Mouse (Mus musculus) gastrocnemius, adult 18-20 months (tissue): ENCODE data around the gene Timm8b. TPM values are rescaled to one million over a fixed set of nuclear protein-coding genes. Genes with fewer than 3 reads are reported as not detected.
A peak's percentile ranks its signal among the peaks of the same experiment; 100 is the strongest.
"Not testable (repeated sequence)": the region's sequence is repeated elsewhere in the genome, so short reads cannot be mapped to it uniquely, and the experiment has no call there.

ENCODE experiments used
- DNase-seq: peaks from one replicate; pipeline ENCODE4 v3.0.0; 2021; ENCODE audit warnings: low spot score
- total RNA-seq, 2 experiments: library from RNA; stranded (reverse); gene quantifications; 2 replicates each; pipeline ENCODE4 v1.2.3; 2021

Gene Timm8b
- total RNA-seq, 2 experiments from 2014 or later, result 223 to 226 TPM

DNA sequence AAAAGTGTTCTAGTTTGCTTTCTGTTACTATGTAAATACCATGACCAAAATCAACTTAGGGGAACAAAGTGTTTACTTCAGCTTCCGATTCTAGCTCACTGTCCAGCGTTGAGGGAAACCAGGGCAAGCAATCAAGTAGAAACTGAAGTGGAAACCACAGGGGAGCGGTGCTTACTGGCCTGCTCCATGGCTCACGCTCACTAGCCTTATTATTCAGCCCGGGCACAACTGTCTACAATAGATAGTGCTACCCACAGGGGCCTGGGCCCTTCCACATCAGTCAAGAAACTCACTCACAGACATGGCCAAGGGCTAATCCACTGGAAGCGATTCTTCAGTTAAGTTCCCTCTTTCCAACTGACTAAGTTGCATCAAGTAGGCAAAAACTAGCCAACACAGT is 2.2 kb upstream of the Timm8b start:
- DNase-seq, result no peak

DNA sequence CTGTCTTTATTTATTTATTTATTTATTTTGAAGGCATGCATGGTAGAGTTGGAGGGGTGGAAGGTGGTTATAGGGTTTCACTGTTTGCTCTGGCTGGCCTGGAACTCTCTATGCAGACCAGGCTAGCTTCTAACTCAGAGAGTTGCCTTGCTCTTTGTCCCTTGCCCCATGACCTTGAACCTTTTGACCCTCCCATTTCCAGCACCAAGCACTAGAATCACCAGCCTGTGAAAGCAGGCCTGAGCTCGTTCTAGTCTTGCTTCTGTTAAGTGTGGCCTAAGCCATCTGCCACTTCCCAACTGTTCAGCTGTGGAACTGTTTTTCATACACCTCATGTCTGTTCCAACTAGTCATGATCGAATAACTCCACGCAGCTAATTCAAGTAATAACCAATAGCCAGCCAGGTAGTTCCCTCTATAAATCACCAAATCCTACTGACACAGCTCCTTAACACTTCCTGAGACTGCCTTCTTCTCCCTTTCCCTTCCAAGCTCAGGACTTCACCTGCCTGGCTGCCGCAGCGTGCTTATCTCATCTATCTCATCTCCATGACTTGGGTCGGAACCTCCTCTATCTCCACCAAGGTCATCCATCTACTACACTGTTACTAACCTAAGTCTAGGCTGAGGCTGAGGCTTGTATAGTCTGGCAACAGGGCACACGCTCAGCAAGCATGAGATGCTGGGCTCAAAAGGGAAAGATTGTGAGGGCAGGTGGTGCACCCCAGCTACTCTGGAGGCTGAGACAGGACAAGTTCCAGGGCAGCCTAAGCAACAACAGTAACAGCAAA is 1.5 kb upstream of the Timm8b start:
- DNase-seq, result no peak

DNA sequence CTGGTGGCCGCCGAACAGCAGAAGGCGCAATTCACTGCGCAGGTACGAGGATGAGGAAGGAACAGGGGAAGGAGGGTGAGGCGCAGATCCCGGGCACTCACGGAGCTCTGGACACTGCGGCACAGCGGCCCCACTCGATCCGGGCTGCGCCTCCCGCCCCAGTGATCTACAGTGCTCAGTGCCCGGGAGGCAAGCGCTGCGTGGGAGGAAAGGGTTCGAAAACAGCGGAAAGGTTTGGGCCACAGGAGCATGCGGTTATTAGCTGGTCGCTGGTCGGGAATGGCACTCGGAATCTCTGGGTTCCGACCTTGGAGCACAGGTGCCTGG is 251 bp downstream of the Timm8b start:
- DNase-seq, result no peak

DNA sequence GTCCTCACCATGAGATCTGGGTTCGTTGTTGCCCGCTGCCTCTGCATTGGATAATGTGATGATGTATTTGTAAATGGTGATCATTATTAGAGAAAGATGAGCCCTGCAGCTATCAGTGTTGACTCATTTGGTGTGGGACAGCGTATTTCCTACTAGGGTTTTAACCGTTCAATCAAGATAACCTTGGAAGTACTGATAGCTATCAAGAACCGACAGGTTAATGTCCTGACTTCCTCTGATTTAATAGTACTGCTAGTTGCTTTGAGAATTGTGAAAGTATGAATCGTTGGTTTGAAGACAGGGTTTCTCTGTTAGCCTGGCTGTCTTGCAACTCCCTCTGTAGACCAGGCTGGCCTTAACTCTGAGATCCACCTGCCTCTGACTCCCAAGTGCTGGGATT is 628 bp downstream of the Timm8b start:
- DNase-seq, result no peak

DNA sequence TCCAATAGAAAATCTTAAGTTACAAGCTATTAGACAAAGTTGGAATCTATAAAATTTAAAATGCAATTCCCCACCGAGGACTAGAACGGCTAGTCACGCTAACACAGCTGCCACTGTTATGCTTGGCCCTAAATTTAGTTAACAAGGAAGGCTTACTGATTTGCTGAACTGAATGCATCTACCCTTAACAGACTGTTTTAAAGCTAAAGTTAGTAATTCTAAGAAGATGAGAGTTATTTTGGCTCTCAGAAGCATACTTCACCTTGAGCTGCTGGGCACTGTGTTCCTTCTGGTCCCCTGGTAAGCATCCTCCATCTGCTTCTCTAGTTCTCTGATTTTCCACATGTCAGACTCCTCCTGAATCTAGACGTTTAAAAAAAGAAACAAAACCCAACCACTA is 8.4 kb downstream of the Timm8b start:
- DNase-seq, result no peak

DNA sequence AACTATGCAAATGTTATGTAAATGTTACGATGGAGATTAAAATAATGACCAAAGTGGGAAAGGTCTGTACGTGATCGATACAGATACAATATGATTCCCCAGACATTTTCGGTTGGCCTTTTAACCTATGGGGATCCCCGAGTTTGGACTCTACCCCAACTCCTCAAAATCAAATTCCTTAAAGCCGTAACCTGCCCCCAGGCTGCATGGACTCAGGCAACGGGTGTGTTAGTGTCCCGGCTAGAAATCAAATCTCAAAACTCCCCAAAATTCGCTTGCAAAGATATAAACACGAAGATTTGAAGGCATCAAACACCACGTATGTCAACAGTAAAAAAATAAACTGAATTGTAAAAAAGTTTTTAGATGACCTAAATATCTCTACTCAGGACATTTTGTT is 12.5 kb downstream of the Timm8b start:
- no peak for DNase-seq

DNA sequence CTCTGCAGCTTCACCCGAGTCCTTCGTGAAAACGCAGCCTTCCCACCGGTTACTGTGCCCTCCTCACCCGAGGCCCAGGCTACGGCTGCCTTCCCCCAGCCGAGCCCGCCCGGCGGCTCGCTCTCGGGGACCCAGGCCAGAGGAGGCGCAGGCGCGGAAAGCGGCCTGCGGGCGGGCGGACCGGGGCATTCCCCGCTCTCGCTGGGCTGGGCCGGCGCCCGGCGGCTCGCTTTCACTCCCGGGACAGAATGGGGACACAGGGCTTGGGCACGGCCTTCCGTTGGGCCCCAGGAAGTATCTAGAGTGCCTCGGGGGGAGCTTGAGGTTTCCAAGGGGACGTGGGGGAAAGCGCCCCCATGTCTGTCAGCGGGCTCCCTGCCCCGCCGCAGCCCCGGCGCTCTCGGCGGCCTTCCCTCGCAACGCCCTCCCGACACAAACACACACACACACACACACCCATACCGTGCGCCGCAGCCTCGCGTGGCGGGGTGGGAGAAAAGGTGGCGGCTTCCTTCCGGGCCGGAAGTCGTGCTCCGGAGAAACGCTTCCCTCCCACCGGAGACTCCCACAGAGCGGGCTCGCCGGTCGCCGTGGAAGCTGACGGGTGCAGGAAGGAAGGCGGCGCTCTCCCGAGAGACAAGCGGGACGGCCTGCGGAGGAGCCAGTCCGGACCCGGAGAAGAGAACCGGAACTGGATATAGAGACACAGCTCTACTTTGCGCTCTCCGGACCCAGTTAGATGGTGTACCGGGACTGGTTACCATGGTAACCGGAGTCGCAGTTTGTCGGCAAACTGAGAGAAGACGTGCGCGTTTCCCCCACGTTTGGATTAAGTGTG is 13.3 kb downstream of the Timm8b start, which contains the start of the genes Pih1d2 and Nkapd1:
Pih1d2 (plus strand) TSS at position 556 of the 838 bp plus-strand sequence.
Nkapd1 (minus strand) TSS at position 699 of the 838 bp plus-strand sequence.
- DNase-seq, result peak; percentile 91

DNA sequence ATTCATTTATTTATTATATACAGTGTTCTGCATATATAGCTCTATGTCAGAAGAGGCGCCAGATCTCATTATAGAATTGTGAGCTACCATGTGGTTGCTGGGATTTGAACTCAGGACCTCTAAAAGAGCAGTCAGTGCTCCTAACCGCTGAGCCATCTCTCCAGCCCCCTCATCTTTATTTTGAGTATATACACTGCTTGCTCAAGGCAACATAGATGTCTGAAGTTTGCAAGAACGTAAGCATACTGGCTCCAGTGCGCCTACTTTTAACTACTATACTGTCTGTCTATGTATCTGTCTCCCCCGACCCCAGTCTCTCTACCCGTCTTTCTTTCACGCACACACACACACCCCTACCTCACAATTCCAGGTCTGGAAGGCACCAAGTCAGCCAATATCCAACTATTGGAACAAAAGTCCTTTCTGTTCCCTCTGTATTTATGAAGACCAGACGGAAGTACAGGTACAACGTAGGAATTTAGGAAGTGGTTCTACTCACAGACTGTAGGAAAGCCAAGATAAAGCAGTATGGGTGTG is 14.2 kb downstream of the Timm8b start:
- no peak for DNase-seq

DNA sequence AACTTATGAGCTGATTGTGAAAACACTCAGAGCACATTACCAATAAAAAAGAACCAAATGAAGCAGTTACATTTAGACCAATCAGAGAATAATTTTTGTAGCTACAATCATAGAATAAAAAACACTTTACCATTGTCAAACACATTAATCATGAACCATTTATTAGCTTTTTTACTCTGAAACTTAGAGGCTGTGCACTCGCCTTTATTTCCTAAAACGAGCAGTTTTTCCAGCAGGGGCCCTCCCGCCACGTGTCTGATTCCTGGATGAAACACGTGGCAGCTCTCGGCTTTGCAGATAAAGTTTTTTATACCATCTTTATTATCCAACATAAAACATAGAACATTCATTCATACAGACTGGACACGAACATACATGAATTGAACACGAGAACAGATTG is 27.2 kb downstream of the Timm8b start:
- DNase-seq, result not testable (repeated sequence)

DNA sequence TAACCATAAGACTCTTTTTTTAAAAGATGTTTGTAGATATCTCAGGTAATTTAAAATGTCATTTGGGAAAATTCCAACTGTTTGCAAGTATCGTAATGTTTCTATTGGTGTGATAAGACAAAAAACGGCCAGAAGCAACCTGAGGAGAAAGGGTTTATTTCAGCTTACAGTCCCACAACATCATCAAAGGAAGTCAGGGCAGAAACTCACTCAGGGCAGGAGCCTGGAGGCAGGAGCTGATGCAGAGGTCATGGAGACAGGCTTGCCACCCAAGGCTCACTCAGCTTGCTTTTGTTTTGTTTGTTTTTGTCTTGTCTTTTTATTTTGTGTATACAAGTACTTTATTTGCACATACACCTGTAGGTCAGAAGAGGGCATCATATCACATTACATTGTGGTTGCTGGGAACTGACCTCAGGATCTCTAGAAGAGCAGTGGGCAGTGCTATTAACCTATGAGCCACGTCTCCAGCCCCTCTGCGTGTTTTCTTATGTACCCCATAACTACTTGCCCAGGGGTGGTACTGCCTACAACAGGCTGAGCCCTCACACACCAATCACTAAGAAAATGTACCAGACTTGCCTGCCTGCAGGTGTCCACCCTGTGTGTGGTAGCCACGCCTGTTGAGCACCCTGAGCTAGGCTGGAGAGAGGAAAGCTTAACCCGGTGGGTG is 28.4 kb downstream of the Timm8b start:
- DNase-seq, result no peak

DNA sequence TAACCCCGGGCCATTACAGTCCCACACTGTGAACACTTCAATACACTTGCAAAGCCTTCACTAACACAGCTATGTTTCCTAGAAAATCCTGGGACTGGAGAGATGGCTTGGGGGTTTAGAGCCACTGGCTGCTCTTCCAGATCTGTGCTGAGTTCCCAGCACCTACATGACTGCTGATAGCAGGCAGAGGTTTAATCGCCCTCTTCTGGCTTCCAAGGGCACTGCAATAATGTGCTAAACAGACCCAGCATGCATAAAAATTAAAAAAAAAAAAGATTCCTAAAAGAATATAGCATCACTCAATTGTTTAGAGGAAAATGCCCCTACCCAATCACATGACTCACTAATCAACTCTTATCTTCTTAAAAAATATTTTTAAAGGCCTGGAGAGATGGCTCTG is 29.3 kb downstream of the Timm8b start:
- DNase-seq, result no peak

DNA sequence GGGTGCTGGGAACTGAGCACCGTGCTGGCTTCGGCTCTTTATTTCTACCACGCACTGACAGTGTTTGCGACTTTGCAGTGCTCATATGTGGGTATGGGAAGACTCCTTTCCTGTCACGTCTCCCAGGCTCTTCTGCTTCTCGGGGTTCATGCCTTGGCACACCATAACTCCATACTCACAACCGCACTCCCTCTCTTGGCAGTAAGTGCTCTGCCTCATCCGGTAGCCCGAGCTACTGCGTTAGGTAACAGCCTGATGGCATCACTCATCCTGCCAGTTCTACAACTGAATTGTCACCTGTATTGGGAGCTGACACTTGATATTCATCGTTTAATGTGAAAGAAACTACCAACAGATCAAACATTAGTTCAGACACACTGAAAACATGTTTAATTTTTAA is 30.6 kb downstream of the Timm8b start:
- DNase-seq, result no peak

DNA sequence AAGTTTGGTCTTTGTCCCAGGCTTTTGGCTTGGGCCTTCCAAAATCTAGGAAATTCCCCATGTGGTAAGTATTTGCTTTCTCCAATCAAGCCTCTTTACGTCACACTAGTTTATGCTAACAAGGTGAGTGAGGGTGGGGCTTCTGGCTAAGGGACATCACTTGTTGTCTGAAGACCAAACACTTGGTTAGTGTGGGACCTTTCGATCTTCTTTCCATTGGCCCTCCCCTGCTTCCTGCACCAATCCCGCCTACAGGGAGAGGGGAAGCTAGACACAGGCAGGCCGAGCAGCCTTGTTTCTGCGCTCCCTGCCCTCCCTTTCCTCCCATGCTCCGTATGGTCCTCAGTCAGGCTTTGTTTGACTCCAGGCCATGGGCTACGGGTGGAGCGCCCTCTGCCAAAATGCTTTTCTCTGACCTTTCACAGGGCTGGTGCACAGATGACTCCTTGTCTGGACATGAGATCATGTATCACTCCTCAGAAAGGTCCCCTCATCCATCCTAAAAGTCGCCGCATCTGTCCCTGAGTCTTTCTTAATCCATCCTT is 43.2 kb downstream of the Timm8b start:
- peak; percentile 24 for DNase-seq

DNA sequence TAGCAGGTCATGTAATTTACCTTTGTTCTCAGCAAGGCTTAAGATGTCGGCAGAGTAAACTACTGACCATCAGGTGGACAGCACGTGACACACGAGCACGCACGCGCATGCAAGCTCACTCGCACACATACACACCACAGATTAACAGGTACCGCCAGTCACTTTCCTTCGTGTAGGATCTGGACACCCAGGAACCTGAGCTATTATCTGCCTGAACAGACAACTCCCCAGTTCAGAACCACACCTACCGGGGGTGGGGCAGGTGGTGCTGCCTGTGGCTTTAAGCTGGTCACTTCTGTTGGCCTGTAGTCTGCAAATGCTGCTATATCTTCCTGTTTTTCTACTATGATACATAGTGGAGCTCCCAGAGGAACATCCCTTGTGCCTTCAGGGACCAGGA is 46.8 kb downstream of the Timm8b start:
- no peak for DNase-seq

Other genes starting within 250 kb of the Timm8b start
- not detected for gene Plet1, start 109.4 kb upstream of the Timm8b start, total RNA-seq
- 10 to 100 TPM; 11.0 to 12.2 TPM for gene Pts, start 75.2 kb upstream of the Timm8b start, total RNA-seq
- 1 to 10 TPM; 1.0 to 2.0 TPM for gene Il18, start 49.1 kb upstream of the Timm8b start, total RNA-seq
- under 1 TPM; 0.27 to 0.55 TPM for gene Bco2, start 48.7 kb upstream of the Timm8b start, total RNA-seq
- gene Tex12, start 42.6 kb upstream of the Timm8b start, total RNA-seq, result not detected
- gene Sdhd, start 98 bp upstream of the Timm8b start, total RNA-seq, result 100 to 1,000 TPM; 300 to 329 TPM
- gene Pih1d2, start 13.4 kb downstream of the Timm8b start, total RNA-seq, result under 1 TPM; 0.18 to 0.38 TPM
- 10 to 100 TPM; 11.1 to 11.6 TPM for gene Nkapd1, start 13.6 kb downstream of the Timm8b start, total RNA-seq
- 100 to 1,000 TPM; 175 to 192 TPM for gene Dlat, start 55.9 kb downstream of the Timm8b start, total RNA-seq
- gene Dixdc1, start 135.6 kb downstream of the Timm8b start, total RNA-seq, result 1 to 10 TPM; 2.1 to 4.7 TPM
- 1 to 10 TPM; 4.5 to 5.6 TPM for gene 2310030G06Rik, start 142.6 kb downstream of the Timm8b start, total RNA-seq
- 1,000 to 10,000 TPM; 1,743 to 2,314 TPM for gene Cryab, start 147.4 kb downstream of the Timm8b start, total RNA-seq
- 100 to 1,000 TPM; 120 to 134 TPM for gene Hspb2, start 148.4 kb downstream of the Timm8b start, total RNA-seq
- gene Fdxacb1, start 164.3 kb downstream of the Timm8b start, total RNA-seq, result 1 to 10 TPM; 4.2 to 4.4 TPM
- 10 to 100 TPM; 10.3 to 10.8 TPM for gene Alg9, start 171.1 kb downstream of the Timm8b start, total RNA-seq
- 10 to 100 TPM; 13.7 to 18.9 TPM for gene 1110032A03Rik, start 171.6 kb downstream of the Timm8b start, total RNA-seq
- 1 to 10 TPM; 4.3 to 5.4 TPM for gene Ppp2r1b, start 241.4 kb downstream of the Timm8b start, total RNA-seq